In the genomic region with DNA sequence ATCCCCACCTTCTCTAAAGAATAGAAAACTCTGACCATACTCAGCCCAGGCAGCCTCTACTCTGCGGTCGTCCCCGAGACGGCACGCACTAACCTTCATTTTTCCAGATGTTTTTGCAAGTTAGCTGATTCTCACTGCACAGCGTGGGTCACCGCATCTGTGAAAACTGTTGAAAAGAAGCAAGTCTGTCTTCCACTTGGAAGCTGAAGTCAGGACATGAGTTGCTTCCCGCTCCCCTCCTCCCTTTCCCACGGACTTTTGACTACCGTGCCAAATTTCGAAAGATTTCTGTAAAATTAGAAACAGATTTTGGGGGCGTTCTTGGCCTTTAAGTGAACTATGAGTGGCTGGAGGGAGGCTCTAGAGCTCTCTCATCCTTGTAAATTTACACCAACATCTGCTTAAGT, we compare ENCODE assay signal across 7 mouse cellular contexts. TPM values are rescaled to one million over a fixed set of nuclear protein-coding genes. Genes with fewer than 3 reads are reported as not detected.
A peak's percentile ranks its signal among the peaks of the same experiment; 100 is the strongest.
DNase-seq lines count a peak whose midpoint lies in the region; ATAC-seq and TF ChIP-seq lines count a peak whose summit lies in the region.

A gene (minus strand): TSS at position 323 of the 407 bp plus-strand sequence.

- H3K9me3 ChIP-seq in hindbrain, postnatal 0 days (ENCODE audit: low read length) = no peaks in the 10 kb centered on the region
- no peaks in the 10 kb centered on the region for H3K9me3 ChIP-seq in stomach, postnatal 0 days (ENCODE audit: control insufficient read depth, low read length)

- DNase-seq in lung, postnatal 10 days = peak; percentile 9
- no peak for DNase-seq in lung, postnatal 14 days
- DNase-seq in forelimb bud, embryonic 11.5 days (ENCODE audit: low read depth, low spot score) = peak; percentile 62
- no peak for DNase-seq in hindbrain, postnatal 0 days (ENCODE audit: low spot score)
- peak; percentile 13 for DNase-seq in stomach, postnatal 0 days (ENCODE audit: low spot score)
- no peak for DNase-seq in yolk sac, embryonic 10.5 days (ENCODE audit: low spot score)

- H3K4me1 ChIP-seq in hindbrain, postnatal 0 days (ENCODE audit: insufficient read depth, low read length) = no peaks in the 10 kb centered on the region
- H3K4me1 ChIP-seq in stomach, postnatal 0 days (replicated peaks; ENCODE audit: control insufficient read depth, insufficient read depth) = no peaks in the 10 kb centered on the region

- H3K27ac ChIP-seq in hindbrain, postnatal 0 days = no peak within 1 kb of the TSS
- H3K27ac ChIP-seq in stomach, postnatal 0 days (replicated peaks) = 0 out of 2 replicates have a peak within 1 kb of the TSS, but pooled peaks have one; percentile 1

- 73% methylated on average over 12 of the region's 12 CpGs for WGBS in hindbrain, postnatal 0 days
- 43% methylated on average over 12 of the region's 12 CpGs for WGBS in stomach, postnatal 0 days

- H3K36me3 ChIP-seq in hindbrain, postnatal 0 days (ENCODE audit: insufficient read depth, low read length) = no peaks in the 10 kb centered on the region
- no peaks in the 10 kb centered on the region for H3K36me3 ChIP-seq in stomach, postnatal 0 days (ENCODE audit: control insufficient read depth, insufficient read depth, low read length)

- no peak for TF ChIP-seq CTCF in hindbrain, postnatal 0 days (IDR thresholded peaks at IDR 0.05; ENCODE audit: low read depth)
- TF ChIP-seq CTCF in stomach, postnatal 0 days (IDR thresholded peaks at IDR 0.05; ENCODE audit: low read depth) = no peak

- TF ChIP-seq EP300 in stomach, postnatal 0 days (optimal IDR thresholded peaks at IDR 0.05) = no peak

- H3K9ac ChIP-seq in hindbrain, postnatal 0 days (replicated peaks; ENCODE audit: low read length) = no peak within 1 kb of the TSS
- peak within 1 kb of the TSS; percentile 1; the same call in 1 of the 2 replicates for H3K9ac ChIP-seq in stomach, postnatal 0 days (ENCODE audit: low read length)

- H3K4me3 ChIP-seq in hindbrain, postnatal 0 days (ENCODE audit: low read length) = no peak within 1 kb of the TSS
- peak within 1 kb of the TSS; percentile 27 for H3K4me3 ChIP-seq in stomach, postnatal 0 days (ENCODE audit: low read depth, low read length)

- H3K27me3 ChIP-seq in hindbrain, postnatal 0 days (ENCODE audit: insufficient read depth, low read length) = no peaks in the 10 kb centered on the region
- no peaks in the 10 kb centered on the region for H3K27me3 ChIP-seq in stomach, postnatal 0 days (ENCODE audit: control insufficient read depth, insufficient read depth, low read length)

- H3K4me2 ChIP-seq in hindbrain, postnatal 0 days (ENCODE audit: low read depth, low read length) = peak within 1 kb of the TSS; percentile 14; the same call in 1 of the 2 replicates
- peak within 1 kb of the TSS; percentile 28 for H3K4me2 ChIP-seq in stomach, postnatal 0 days (replicated peaks; ENCODE audit: low read depth)

- no peak for ATAC-seq in hindbrain, postnatal 0 days
- no peak for ATAC-seq in stomach, postnatal 0 days (ENCODE audit: low FRiP score, low TSS enrichment)
- ATAC-seq in granulocyte monocyte progenitor cell, adult 5-6 weeks (replicated peaks; ENCODE audit: poor library complexity, severe bottlenecking) = no peak; the same call in none of the 2 replicates

RNA-seq across cellular contexts. Expression of the gene that starts here (rescaled TPM):
- total RNA-seq in hindbrain, postnatal 0 days (2014; rRNA removed) = 0.31 and 2.1 TPM in 2 replicates
- polyA plus RNA-seq in hindbrain, postnatal 0 days (2015; fragmentation: Nextera tagmentation; extraction: Ambion mirVana) = 0.82 and 0.99 TPM in 2 replicates
- polyA plus RNA-seq in stomach, postnatal 0 days (2015; fragmentation: Nextera tagmentation; extraction: Ambion mirVana) = 2.3 and 4.0 TPM in 2 replicates
- total RNA-seq in granulocyte monocyte progenitor cell, adult 5-6 weeks (2014; fragmentation: Nextera tagmentation) = 13.2 TPM in 1 of 2 replicates, not detected in the other
- not detected in 2 replicates for total RNA-seq in granulocyte monocyte progenitor cell, adult 5-6 weeks (2017)

Comparison
In these comparisons a context has a peak if more than half of its experiments do, and no peak if none do; other contexts are left out.
1. DNase-seq: peak in lung, postnatal 10 days (single experiment), forelimb bud, embryonic 11.5 days (single experiment) and stomach, postnatal 0 days (single experiment); none in lung, postnatal 14 days (single experiment), hindbrain, postnatal 0 days (single experiment) and yolk sac, embryonic 10.5 days (single experiment).